Mouse (Mus musculus) adrenal gland, adult 18-20 months (tissue): Measurements from ENCODE around the gene Lctl. TPM values are rescaled to one million over a fixed set of nuclear protein-coding genes. Genes with fewer than 3 reads are reported as not detected.
A peak's percentile ranks its signal among the peaks of the same experiment; 100 is the strongest.
"Not testable (repeated sequence)": the region's sequence is repeated elsewhere in the genome, so short reads cannot be mapped to it uniquely, and the experiment has no call there.

Experiments
- DNase-seq, 2 experiments: peaks; one replicate each; pipeline ENCODE4 v3.0.0; 2021 to 2022; ENCODE audit warnings: low spot score in 2 of 2
- total RNA-seq, 2 experiments: library from RNA; stranded (reverse); gene quantifications; 1 replicate in 1 of 2; 2 replicates in 1 of 2; pipeline ENCODE4 v1.2.3; 2021

Lctl gene
- total RNA-seq, 2 experiments from 2014 or later = 0.46 to 11.9 TPM

DNA sequence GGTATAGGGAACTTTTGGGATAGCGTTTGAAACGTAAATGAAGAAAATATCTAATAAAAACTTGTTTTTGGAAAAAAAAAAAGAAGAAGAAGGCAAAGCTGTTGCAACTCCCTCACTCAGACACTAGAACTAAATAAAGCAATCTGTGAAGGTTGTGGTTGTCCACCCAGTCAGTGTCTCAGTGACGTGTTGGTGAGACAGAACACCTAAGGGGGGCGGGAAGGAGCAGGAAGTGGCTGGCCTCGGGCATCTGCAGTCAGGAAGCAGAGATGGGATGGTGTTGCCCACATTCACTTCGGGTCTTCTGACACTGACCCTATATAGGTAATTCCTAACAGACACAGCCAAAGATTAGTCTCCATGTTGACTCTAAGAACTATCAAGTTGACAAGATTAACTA is 1.2 kb upstream of the Lctl start:
- DNase-seq = no peak

DNA sequence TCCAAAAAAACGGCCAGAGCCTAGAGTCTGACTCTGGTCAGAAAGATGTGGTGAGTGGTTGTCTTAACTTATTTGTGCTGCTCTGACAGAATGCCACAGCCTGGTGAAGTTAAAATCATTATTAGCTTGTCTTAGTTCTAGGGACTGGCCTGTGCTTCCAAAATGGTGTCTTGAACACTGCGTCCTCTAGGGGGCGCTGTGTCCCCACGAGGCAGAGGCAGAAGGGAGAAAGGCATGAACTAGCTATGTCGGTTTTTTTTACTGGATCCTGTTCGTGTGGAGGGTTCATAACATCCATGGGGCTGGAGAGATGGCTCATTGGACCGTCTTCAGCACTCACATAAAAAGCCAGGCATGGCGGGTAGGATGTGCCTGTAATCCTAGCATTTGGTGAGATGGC is 3.0 kb downstream of the Lctl start:
- peak; percentile 64 to 74 for DNase-seq

DNA sequence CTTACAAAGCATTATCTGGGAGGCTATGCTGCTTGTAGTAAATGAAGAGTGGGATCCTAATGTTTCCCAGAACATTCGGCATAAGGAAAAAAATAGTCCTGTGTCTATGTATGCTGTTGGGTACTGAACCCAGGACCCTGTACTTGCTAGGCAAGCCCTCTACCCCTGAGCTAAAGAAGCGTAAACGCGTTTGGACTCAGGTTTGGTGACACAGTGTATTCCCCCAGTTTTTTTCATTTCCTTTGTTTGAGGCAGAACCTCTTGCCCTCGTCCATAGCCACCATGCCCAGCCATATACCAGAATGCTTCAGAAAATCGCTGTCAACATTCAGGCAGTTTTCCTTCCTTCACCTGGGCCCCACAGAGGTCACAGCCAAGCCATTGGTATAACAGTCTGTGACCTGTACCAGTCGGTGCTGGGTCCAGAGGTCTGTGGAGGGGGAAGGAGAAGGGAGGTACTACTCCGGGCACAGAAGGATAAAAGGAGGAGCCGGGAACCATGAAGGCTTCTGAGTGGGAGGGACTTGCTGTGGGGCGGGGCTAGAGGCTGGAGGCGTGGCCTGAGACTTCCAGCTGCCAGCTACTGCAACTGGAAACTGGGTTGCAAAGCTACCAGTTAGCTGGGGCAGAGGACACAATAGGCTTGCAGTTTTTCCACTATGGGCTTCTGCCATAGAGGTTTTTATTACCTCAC is 3.8 kb downstream of the Lctl start:
- no peak for DNase-seq

DNA sequence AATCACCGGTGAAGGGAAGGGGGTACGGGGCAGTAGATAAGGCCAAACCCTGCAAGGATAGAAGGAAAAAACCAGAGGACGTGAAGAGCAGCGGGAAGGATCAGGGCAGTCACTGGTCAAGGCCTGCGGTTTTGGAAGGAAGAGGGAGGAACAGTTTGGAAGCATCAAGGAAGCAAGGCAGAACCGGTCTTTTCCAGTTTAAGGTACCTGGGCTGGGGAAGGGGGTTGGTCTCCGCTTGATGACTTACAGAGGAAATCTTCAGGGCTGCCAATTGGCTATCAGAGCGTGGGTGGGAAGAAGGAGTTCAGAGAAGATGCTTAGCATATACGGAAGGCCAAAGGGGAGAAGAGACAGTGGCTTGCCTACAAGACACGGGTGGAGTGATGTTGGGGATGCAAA is 5.7 kb downstream of the Lctl start:
- DNase-seq = no peak

DNA sequence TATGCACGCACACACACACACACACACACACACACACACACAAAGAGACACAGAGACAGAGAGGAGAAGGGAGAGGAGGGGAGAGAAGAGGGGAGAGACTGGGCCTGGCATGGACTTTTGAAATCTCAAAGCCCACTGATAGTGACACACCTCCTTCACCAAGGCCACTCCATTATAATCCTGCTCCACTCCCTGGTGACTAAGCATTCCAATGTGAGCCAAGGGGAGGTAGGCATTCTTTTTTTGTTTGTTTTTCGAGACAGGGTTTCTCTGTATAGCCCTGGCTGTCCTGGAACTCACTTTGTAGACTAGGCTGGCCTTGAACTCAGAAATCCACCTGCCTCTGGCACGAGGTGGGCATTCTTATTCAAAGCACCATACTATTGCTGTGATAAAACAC is 7.9 kb downstream of the Lctl start:
- DNase-seq = not testable (repeated sequence)

DNA sequence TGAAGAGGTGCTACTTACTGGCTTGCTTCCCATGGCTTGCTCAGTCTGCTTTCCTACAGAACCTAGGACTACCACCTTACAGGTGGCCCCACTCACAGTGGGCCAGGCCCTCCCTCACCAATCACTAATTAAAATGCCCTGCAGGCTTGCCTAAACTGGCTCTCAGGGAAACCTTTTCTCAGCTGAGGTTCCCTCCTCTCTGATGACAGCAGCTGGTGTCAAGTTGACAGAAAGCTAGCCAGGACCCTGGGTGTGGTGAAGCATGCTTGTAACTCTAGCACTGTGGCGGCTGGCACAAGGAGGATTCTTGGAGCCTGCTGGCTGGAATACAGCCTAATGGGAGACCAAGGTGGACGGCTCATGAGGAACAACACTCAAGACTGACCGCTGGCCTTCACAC is 8.4 kb downstream of the Lctl start:
- DNase-seq = no peak

DNA sequence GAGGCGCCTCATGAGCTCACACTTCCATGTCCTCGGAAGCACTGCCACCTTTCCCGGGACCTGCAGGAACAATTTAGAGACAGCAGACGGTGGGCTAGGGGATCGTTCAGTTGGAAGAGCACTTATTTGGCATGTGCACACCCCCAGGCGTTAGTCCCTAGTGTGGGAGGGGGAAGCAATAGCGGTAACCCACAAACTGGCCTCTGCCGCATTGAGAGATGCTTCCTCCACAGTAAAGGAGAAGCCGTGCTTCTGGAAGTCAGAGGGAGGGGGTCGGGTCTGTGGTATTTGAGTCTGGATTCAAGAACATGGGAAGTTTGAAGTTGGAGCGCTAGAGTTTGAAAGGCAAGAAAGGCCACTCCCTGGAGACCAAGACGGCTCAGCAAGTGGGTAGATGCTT is 9.2 kb downstream of the Lctl start:
- DNase-seq = no peak

DNA sequence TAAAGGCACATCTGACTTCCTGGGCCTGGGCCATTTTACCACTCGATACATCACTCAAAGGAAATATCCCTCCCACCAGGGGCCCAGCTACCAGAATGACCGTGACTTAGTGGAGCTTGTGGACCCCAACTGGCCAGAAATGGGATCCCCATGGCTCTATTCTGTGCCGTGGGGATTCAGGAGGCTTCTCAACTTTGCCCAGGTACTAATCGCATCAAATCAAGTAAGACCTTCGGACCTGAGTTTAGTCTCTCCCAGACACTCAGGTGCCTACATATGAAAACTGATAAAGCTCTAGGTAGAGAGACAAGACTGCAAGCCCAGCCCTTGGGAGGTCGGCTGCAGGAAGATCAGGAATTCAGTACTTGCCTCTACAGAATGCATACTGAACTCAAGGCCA is 14.7 kb downstream of the Lctl start:
- DNase-seq = no peak

DNA sequence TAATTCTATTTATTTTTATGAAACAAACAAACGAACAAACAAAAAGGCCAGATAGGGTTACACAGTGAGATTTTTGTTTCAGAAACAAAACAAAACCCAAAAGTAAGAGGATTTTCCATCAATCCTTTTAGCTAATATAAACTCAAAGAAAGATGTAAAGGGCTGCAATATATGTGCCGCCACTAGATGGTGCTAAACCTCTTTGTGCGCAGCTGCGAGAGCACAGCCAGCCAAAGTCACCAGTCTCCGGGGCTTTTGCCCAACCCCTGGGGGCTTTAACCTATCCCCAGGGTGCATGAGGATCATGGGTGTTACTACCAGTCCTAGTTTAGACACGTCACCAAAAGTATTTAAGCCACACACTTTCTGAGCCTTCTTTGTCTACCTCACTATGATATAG is 21.9 kb downstream of the Lctl start:
- DNase-seq = peak; percentile 45 to 53

DNA sequence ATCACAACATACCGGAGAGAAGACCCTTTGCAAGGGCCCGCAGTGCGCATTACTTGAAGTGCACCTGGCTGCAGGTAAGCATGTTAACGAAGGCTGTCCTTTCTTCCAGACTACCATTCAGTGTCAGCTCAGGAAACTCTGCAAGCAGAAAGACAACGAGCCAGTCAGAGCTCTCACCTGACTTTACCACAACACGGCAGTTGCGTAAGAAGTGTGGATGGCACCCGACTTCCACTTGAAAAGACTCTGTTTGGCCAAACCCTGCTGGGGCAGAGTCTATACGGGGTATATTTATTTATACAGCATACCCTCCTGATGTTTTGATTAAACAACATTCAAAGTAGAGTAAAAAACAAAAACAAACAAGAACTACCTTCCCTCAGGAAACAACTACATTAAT is 22.9 kb downstream of the Lctl start:
- DNase-seq = no peak

DNA sequence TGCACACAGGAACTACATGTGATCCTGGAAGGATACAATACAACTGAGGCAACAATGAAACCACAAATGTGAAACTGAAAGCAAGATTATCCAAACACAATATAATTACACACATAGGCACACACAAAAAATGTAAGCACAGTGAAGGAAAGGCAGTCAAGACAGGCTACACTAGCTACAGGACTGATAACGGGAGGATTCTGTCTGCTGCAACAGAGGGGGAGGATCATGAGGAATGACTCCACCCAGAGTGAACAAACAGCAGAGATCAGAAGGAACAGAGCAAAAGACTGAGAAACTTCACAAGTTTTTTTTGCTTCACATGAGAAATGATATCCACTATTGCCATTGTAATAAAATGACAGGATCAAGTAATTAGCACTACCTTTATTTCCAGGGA is 39.7 kb downstream of the Lctl start:
- no peak for DNase-seq

DNA sequence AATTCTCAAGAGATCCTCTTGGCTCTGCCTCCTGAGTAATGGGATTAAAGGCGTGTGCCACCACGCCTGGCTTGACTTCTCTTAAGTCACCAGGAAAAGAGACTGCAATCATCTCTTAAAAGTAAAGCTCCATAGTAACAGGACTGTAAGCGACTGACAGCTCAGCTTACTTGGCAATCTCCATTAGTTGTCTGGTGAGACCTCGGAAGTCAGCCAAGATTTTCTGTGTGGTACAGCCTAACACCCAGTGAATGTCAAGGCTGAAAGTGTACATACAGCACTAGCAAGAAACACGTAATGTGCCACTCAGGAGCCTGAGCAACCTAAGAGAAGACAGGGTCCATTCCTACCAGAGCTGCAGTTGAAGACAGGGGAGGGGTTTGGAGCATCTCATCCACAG is 43.5 kb downstream of the Lctl start:
- DNase-seq = peak in 1 of 2 experiments; percentile 33

DNA sequence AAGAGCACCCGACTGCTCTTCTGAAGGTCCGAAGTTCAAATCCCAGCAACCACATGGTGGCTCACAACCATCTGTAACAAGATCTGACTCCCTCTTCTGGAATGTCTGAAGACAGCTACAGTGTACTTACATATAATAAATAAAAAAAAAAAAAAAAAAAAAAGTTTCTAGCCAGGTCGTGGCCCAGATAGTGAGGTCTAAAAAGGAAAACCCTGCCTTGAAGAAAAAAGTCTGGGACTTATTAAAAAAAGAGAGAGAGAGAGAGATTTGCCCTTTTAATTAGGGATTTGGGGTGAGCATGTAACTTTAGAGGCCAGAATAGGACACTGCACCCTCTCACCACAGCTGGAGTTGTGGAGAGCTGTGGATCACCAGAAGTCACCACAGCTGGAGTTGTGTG is 53.0 kb downstream of the Lctl start:
- not testable (repeated sequence) for DNase-seq

DNA sequence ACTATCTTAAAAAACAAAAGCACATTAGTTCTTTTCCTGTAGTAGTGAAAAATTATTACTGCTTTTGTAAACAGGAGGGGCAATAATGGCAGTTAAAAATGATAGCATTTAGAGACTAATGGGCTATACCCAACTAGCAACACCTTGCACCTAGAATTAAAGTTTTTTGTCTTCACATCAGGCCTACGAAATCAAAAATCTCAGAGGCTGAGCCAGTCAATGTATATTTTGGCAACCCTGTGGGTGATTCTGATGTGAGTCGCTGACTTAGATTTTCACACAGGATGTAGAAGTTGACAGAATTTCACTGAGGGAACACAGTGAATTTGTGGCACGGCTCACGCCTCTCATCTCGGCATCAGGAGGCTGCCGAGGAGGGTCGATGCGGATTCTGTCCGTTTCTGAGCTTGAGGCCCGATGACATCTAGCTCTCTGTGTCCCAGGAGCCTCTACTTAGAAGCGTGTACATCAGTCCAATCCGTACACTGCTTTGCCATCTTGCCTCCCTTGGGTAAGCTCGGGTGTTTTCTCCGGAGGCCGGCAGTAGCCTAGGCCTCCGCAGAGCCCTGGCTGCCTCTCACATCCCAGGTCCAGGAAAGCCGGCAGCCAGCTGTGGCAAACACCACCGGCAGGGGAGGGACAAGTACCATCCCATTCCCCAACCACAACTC is 55.3 kb downstream of the Lctl start:
- DNase-seq = no peak

DNA sequence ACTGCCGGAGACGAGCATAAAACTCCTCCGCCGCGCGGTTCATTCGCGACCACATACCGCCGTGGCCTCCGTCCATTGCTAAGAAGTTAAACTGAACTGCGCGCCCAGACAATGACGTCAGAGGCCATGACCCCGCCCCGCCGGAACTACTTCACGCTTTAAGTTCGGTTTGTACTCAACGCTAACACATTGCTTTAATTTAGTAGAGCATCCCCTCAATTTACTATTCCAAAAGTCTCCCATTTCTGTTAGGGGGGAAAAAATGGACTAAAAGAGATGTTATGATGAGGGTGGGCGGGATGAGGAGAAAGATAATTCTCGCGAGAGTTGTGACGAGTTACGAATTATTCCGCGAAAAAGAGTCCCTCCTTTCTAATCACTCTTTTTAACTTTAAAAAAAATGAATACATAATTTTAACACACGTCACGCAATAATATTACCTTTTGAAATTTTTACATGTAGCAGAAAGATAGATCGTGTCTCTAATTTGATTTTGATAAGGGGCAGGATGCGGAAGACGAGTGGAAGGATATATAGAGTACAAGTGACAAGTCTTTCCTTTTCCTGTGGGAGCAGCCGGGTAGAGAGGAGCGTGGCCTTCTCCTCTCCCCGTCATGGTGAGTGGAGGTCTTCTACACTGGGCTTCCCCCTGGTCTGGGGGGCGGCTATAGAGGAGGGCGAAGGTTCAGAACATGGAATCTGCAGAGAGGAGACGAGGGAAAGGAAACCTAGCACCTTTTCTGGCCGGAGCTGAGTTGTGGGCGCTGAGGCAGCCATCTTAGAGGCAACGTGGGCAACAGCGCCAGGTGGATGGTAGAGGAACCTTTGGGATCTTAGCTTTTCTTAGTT is 56.1 kb downstream of the Lctl start, which contains the start of the genes Zwilch and Rpl4:
Gene Zwilch (minus strand): TSS at position 289 of the 850 bp plus-strand sequence.
Gene Rpl4 (plus strand): TSS at position 560 of the 850 bp plus-strand sequence.
- peak; percentile 79 to 81 for DNase-seq

DNA sequence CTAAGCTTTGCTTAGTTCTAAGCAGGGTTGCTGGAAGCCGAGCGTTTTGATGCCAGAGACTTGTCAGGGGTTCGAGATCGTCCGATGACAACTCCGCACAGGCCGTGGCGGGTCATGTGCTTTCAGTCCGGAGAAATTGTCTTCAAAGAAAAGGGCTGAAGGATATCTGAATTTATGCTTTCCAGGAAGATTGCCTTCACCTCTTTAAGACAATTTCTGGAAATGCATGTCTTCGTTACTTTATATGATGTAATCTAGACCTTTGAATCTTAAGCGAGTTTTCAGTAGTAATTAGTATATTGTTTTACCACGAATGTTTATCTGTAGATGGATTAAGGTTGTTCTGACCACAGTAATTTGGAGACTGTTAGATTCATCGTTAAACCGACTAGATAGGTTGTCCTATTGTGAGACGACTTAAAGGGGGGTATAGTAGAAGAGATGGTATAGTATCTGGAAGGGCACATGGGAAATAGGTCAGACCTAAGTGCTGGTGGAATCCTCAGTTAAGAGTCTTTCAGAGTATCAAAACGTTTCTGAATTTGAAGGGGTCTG is 56.8 kb downstream of the Lctl start:
- DNase-seq = no peak

DNA sequence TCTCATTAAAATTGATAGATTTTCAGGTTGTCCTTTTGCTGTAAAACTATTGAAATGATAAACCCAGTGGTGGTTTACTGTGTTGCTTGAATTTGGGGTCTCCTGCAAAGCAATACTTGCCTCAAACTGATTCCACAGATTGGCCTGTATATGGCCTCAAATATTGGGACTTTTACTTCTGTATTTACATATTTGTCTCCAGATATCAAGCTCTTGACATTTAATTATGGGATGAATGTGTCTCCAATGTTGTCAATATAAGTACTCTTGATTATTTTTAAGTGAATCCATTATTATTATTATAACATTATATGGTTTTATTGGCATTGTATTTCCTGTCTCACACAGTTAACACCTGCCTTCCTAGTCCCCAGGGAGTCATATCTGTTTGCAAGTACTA is 57.4 kb downstream of the Lctl start:
- DNase-seq = no peak

DNA sequence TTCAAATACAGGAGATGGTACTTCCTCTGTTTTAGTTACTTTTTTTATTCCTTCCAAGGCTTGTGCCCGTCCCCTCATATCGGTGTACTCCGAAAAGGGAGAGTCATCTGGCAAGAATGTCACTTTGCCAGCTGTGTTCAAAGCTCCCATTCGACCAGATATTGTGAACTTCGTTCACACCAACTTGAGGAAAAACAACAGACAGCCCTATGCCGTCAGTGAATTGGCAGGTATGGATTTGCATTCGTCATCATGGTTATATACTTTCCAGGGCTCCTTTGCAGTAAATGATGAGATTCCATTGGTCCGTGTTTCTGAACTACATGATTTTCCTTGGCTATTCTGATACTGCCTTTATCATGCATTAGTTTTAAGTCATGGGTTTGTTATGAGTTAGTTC is 57.8 kb downstream of the Lctl start:
- no peak for DNase-seq

DNA sequence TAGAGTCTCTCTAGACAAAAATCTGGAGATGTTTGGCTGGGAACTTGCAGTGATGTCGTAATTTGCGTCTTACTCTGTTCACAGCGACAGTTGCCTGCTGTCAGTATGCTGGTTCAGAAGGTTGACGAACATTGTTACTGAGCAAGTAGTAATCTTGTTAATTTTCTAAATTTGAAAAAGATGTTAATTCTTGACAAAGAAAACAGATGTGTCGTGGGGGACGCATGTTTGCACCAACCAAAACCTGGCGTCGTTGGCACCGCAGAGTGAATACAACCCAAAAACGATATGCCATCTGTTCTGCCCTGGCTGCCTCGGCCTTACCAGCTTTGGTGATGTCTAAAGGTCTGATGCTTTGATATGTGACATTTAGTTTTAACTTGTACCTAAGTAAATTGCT is 58.4 kb downstream of the Lctl start:
- DNase-seq = no peak

DNA sequence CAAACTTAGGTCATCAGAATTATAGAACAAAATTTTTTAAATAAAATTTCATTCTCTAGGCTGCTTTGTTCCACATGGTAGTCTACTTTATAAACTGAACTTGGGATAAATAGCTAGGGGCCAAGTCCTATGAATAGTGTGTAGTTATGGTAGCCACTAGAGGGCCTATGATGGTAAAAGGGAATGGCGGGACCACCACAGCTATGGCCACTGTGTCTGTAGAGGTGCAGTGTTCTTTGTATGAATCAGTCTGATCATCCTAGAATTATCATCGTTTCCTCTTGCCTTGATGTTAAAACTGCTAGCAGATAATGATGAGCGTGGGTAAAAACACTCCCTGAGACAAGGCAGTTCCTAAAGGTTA is 61.6 kb downstream of the Lctl start:
- DNase-seq = no peak

DNA sequence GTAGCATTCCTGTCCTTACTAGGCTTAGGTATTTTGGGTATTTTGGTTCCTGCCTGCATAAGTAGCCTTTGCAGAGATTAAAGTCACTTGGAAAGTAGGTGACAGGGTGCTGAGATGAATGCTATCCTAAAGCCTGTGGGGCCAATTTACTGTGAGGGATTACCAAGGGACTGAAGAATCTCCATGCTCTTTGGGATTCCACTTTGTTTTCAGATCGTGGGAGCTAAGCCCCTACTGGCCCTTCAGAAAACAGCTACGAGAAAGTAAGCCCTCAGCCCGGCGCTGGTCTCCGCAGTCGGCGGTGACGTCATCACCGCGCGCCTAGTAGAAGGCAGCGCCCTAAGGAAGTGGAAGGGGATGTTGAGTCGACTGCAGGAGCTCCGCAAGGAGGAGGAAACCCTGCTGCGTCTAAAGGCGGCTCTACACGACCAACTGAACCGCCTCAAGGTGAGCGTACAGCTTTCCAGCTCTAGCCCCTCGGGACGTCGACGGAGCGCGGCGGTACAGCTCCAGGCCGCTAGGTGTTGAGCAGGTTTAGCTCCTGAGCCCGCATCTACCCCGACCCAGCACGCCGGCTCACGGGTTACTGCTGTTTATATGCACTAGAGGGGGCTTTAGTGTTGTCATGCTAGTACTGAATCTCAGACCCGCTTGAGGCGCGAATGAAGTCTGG is 62.2 kb downstream of the Lctl start, which contains the start of gene Snapc5:
Gene Snapc5 (plus strand): TSS at position 301 of the 673 bp plus-strand sequence.
- DNase-seq = peak; percentile 85
